Mouse (Mus musculus): ENCODE results near the gene Gadd45g. TPM values are rescaled to one million over a fixed set of nuclear protein-coding genes. Genes with fewer than 3 reads are reported as not detected.

The Gadd45g gene
- total and polyA plus RNA-seq, 3 experiments = 2.5 to 2.9 (median 2.7) TPM

GRCm38 (mm10) chr13:51872252-51872962, 25.9 kb downstream of the Gadd45g start:
- H3K9ac ChIP-seq (ENCODE audit: insufficient read depth, low read depth) = no peak overlapping the region
- no peak overlapping the region for H3K4me3 ChIP-seq (replicated peaks in 1 of 3; ENCODE audit: low read depth in 2 of 3, low read length in 2 of 3, poor library complexity in 1 of 3)
- H3K4me1 ChIP-seq (ENCODE audit: control insufficient read depth in 1 of 2, insufficient read depth in 2 of 2) = 0 out of 4 replicates have a peak, but pooled peaks cover 0 to 3% of the 10 kb centered on the region in 2 experiments
- DNase-seq (ENCODE audit: extremely low read depth) = no peak
- in situ Hi-C loops (cut with MboI; ENCODE audit: low pct_ligation_motif_present, low pct_unique_long_range_greater_than_20kb, low sequenced_read_pairs) (no loop called here), dilution Hi-C loops (cut with MboI; ENCODE audit: extremely low pct_ligation_motif_present, extremely low pct_unique_long_range_greater_than_20kb, low sequenced_read_pairs) (no loop called here)
- no peaks in the 10 kb centered on the region for H3K9me3 ChIP-seq (replicated peaks; ENCODE audit: low read length)
- no peak overlapping the region for H3K4me2 ChIP-seq (ENCODE audit: insufficient read depth, low read depth, poor library complexity, severe bottlenecking)
- TF ChIP-seq MEF2A (IDR thresholded peaks at IDR 0.05; ENCODE audit: borderline replicate concordance, low read depth, low read length) = no peak
- TF ChIP-seq MAZ (IDR thresholded peaks at IDR 0.05; ENCODE audit: low read depth, low read length) = no peak
- TF ChIP-seq RAD21 (IDR thresholded peaks at IDR 0.05; ENCODE audit: low read depth, low read length) = no peak
- no peak for TF ChIP-seq NRF1 (IDR thresholded peaks at IDR 0.05; ENCODE audit: low read depth, low read length)
- H3K36me3 ChIP-seq (replicated peaks in 1 of 2; ENCODE audit: control insufficient read depth in 1 of 2, insufficient read depth in 1 of 2, low read length in 1 of 2) = no peaks in the 10 kb centered on the region
- no peak overlapping the region for H3K27ac ChIP-seq (ENCODE audit: insufficient read depth, low read depth)
- no peaks in the 10 kb centered on the region for H3K79me2 ChIP-seq (replicated peaks; ENCODE audit: control insufficient read depth, extremely low read depth, insufficient read depth, poor library complexity, severe bottlenecking)
- H3K27me3 ChIP-seq (replicated peaks) = peaks cover 9% of the 10 kb centered on the region

- Histone ChIP-seq H3K4me3 (replicated peaks in 1 of 3; ENCODE audit: low read depth in 2 of 3, low read length in 2 of 3, poor library complexity in 1 of 3) (no peak overlapping the region), H3K9ac (ENCODE audit: insufficient read depth, low read depth) (no peak overlapping the region), H3K36me3 (replicated peaks in 1 of 2; ENCODE audit: control insufficient read depth in 1 of 2, insufficient read depth in 1 of 2, low read length in 1 of 2) (no peaks in the 10 kb centered on the region), H3K9me3 (replicated peaks; ENCODE audit: low read length) (no peaks in the 10 kb centered on the region), H3K4me2 (ENCODE audit: insufficient read depth, low read depth, poor library complexity, severe bottlenecking) (no peak overlapping the region), H3K4me1 (ENCODE audit: control insufficient read depth in 1 of 2, insufficient read depth in 2 of 2) (0 out of 4 replicates have a peak, but pooled peaks cover 0 to 3% of the 10 kb centered on the region in 2 experiments), H3K27me3 (replicated peaks) (peaks cover 10% of the 10 kb centered on the region), H3K79me2 (replicated peaks; ENCODE audit: control insufficient read depth, extremely low read depth, insufficient read depth, poor library complexity, severe bottlenecking) (no peaks in the 10 kb centered on the region), H3K27ac (ENCODE audit: insufficient read depth, low read depth) (no peak overlapping the region)
- TF ChIP-seq MAFK (IDR thresholded peaks at IDR 0.05; ENCODE audit: insufficient replicate concordance, low read length) = no peak
- dilution Hi-C loops (cut with MboI; ENCODE audit: extremely low pct_ligation_motif_present, extremely low pct_unique_long_range_greater_than_20kb, low sequenced_read_pairs) (no loop called here), in situ Hi-C loops (cut with MboI; ENCODE audit: low pct_ligation_motif_present, low pct_unique_long_range_greater_than_20kb, low sequenced_read_pairs) (no loop called here)
- no peak for DNase-seq (ENCODE audit: extremely low read depth)
These were observed 26.6 kb downstream of the Gadd45g start for GRCm38 (mm10) chr13:51872963-51873514.

GRCm38 (mm10) chr13:51873786-51874185, 27.3 kb downstream of the Gadd45g start:
- no peak for TF ChIP-seq RAD21 (IDR thresholded peaks at IDR 0.05; ENCODE audit: low read depth, low read length)
- TF ChIP-seq JUND (conservative IDR thresholded peaks at IDR 0.05; ENCODE audit: low read depth, low read length) = no peak
- no peak for TF ChIP-seq E2F4 (IDR thresholded peaks at IDR 0.05; ENCODE audit: insufficient replicate concordance, low read depth, low read length)
- TF ChIP-seq CTCF (conservative IDR thresholded peaks at IDR 0.05 in 1 of 2, IDR thresholded peaks at IDR 0.05 in 1 of 2; ENCODE audit: low read depth in 2 of 2, low read length in 2 of 2) = no peak
- no peak for TF ChIP-seq ETS1 (conservative IDR thresholded peaks at IDR 0.05; ENCODE audit: low read depth, low read length)
- no peak for TF ChIP-seq ZMIZ1 (IDR thresholded peaks at IDR 0.05; ENCODE audit: low read depth, low read length)
- no peak for TF ChIP-seq MAZ (IDR thresholded peaks at IDR 0.05; ENCODE audit: low read depth, low read length)
- no peak for TF ChIP-seq HCFC1 (IDR thresholded peaks at IDR 0.05; ENCODE audit: low read depth, low read length)
- TF ChIP-seq MXI1 (IDR thresholded peaks at IDR 0.05; ENCODE audit: low read depth, low read length) = no peak
- TF ChIP-seq SIN3A (IDR thresholded peaks at IDR 0.05; ENCODE audit: low read length) = no peak
- TF ChIP-seq USF1 (IDR thresholded peaks at IDR 0.05; ENCODE audit: low read depth, low read length) = no peak
- no peak for TF ChIP-seq GABPA (IDR thresholded peaks at IDR 0.05; ENCODE audit: insufficient replicate concordance, low read depth, low read length)
- no peak for TF ChIP-seq USF2 (conservative IDR thresholded peaks at IDR 0.05; ENCODE audit: low read depth, low read length)
- peaks cover 5% of the 10 kb centered on the region for H3K27me3 ChIP-seq (replicated peaks)
- 0 out of 4 replicates have a peak, but pooled peaks cover 0 to 3% of the 10 kb centered on the region in 2 experiments for H3K4me1 ChIP-seq (ENCODE audit: control insufficient read depth in 1 of 2, insufficient read depth in 2 of 2)
- dilution Hi-C loops (cut with MboI; ENCODE audit: extremely low pct_ligation_motif_present, extremely low pct_unique_long_range_greater_than_20kb, low sequenced_read_pairs) (no loop called here), in situ Hi-C loops (cut with MboI; ENCODE audit: low pct_ligation_motif_present, low pct_unique_long_range_greater_than_20kb, low sequenced_read_pairs) (no loop called here)
- no peak overlapping the region for H3K4me3 ChIP-seq (replicated peaks in 1 of 3; ENCODE audit: low read depth in 2 of 3, low read length in 2 of 3, poor library complexity in 1 of 3)
- H3K36me3 ChIP-seq (replicated peaks in 1 of 2; ENCODE audit: control insufficient read depth in 1 of 2, insufficient read depth in 1 of 2, low read length in 1 of 2) = no peaks in the 10 kb centered on the region
- H3K9me3 ChIP-seq (replicated peaks; ENCODE audit: low read length) = no peaks in the 10 kb centered on the region
- no peaks in the 10 kb centered on the region for H3K79me2 ChIP-seq (replicated peaks; ENCODE audit: control insufficient read depth, extremely low read depth, insufficient read depth, poor library complexity, severe bottlenecking)
- no peak overlapping the region for H3K27ac ChIP-seq (ENCODE audit: insufficient read depth, low read depth)
- H3K4me2 ChIP-seq (ENCODE audit: insufficient read depth, low read depth, poor library complexity, severe bottlenecking) = no peak overlapping the region
- no peak overlapping the region for H3K9ac ChIP-seq (ENCODE audit: insufficient read depth, low read depth)
- DNase-seq (ENCODE audit: extremely low read depth) = no peak
